Mouse (Mus musculus): ENCODE measurements around the gene Itpr2. TPM values are rescaled to one million over a fixed set of nuclear protein-coding genes. Genes with fewer than 3 reads are reported as not detected.

Gene Itpr2
- polyA plus RNA-seq, 1 experiment = 3.6 TPM

DNA sequence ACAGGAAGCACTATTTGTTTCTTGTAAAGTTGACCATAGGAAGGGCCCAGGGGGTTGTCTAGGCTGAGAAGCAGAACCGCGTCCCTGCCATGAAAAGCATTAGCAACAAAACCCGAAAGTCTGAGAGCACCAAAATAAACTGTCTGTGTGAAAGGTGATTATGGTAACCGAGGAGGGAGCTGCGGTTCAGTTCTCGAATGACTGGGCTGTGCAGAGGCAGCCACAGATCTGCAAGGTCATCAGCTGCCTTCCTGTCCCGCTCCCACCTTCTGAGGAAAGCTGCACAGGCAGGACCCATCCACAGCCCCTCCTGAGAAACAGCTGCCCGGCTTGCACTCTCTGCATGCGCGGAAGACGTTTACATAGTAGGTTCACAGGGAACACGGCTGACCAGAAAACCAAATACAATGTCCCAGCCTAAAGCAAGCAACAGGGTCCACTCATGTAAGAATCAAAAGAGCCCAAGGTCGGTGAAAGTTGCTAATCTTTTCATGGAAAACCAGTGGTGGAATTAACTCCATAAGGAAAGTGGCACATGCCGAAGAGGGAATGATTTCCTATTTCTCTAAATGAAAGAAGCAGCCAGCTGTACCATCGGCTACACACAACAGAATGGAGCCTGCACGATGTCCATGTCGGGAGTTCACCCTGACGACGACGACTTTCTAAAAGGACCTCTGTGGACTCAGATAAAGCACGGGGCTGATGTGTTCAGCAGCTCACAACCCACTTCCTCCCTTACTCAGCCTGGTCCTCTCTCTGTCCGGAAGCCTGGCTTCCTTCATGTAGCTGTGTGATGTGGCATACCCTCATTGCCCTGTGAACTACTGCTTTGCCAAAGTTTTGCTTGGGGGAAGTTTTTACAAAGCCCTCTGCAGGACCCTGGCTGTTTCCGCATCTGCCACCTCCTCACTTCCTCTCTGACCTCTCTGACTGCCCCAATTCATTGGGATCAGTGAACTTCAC lies 280.4 kb downstream of the Itpr2 start:
- no peaks in the 10 kb centered on the region for H3K27me3 ChIP-seq (ENCODE audit: control insufficient read depth, insufficient read depth, low read length, poor library complexity, severe bottlenecking)
- no peaks in the 10 kb centered on the region for H3K4me1 ChIP-seq (ENCODE audit: control insufficient read depth, insufficient read depth, low read length)
- H3K4me3 ChIP-seq (ENCODE audit: low read depth, low read length) = no peak overlapping the region
- H3K9me3 ChIP-seq (replicated peaks; ENCODE audit: control insufficient read depth, insufficient read depth, low read length, poor library complexity, severe bottlenecking) = no peaks in the 10 kb centered on the region
- TF ChIP-seq EP300 (IDR thresholded peaks at IDR 0.05; ENCODE audit: insufficient read depth, low read depth, low read length) = no peak
- no peak for TF ChIP-seq POLR2A (IDR thresholded peaks at IDR 0.05; ENCODE audit: insufficient read depth, low read length)
- TF ChIP-seq CTCF (IDR thresholded peaks at IDR 0.05; ENCODE audit: low read depth, low read length) = no peak
- H3K9ac ChIP-seq (ENCODE audit: low read depth, poor library complexity, severe bottlenecking) = no peak overlapping the region
- H3K36me3 ChIP-seq (ENCODE audit: control insufficient read depth, insufficient read depth, low read length, poor library complexity, severe bottlenecking) = no peaks in the 10 kb centered on the region
- H3K27ac ChIP-seq (ENCODE audit: insufficient read depth, low read length) = no peak overlapping the region

GRCm38 (mm10) chr6:146220071-146220470 lies 282.0 kb downstream of the Itpr2 start:
- no peaks in the 10 kb centered on the region for H3K36me3 ChIP-seq (ENCODE audit: control insufficient read depth, insufficient read depth, low read length, poor library complexity, severe bottlenecking)
- H3K9ac ChIP-seq (ENCODE audit: low read depth, poor library complexity, severe bottlenecking) = no peak overlapping the region
- no peaks in the 10 kb centered on the region for H3K4me1 ChIP-seq (ENCODE audit: control insufficient read depth, insufficient read depth, low read length)
- H3K27me3 ChIP-seq (ENCODE audit: control insufficient read depth, insufficient read depth, low read length, poor library complexity, severe bottlenecking) = no peaks in the 10 kb centered on the region
- TF ChIP-seq POLR2A (IDR thresholded peaks at IDR 0.05; ENCODE audit: insufficient read depth, low read length) (no peak), CTCF (IDR thresholded peaks at IDR 0.05; ENCODE audit: low read depth, low read length) (no peak), EP300 (IDR thresholded peaks at IDR 0.05; ENCODE audit: insufficient read depth, low read depth, low read length) (no peak)
- no peaks in the 10 kb centered on the region for H3K9me3 ChIP-seq (replicated peaks; ENCODE audit: control insufficient read depth, insufficient read depth, low read length, poor library complexity, severe bottlenecking)
- no peak overlapping the region for H3K4me3 ChIP-seq (ENCODE audit: low read depth, low read length)
- H3K27ac ChIP-seq (ENCODE audit: insufficient read depth, low read length) = no peak overlapping the region

DNA sequence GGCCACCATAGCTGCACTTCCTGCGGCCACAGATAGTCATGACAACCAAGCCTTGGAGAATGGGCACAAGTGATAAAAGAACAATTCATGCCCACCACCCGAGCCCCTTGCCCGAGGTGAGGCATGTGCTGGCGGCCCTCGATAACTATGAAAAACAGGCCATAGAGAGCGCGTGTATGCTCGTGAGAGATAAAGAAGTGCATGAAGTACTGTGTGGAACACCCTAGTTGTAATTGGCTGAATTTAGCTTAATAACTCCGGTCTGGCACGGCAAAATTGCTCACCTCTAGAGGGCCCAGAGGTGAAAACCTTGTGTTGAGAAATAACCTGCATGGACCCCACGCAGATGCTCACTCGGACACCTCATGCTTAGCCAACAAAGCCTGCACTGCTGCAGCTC lies 282.5 kb downstream of the Itpr2 start:
- Histone ChIP-seq H3K9me3 (replicated peaks; ENCODE audit: control insufficient read depth, insufficient read depth, low read length, poor library complexity, severe bottlenecking) (no peaks in the 10 kb centered on the region), H3K27ac (ENCODE audit: insufficient read depth, low read length) (no peak overlapping the region), H3K27me3 (ENCODE audit: control insufficient read depth, insufficient read depth, low read length, poor library complexity, severe bottlenecking) (no peaks in the 10 kb centered on the region), H3K4me1 (ENCODE audit: control insufficient read depth, insufficient read depth, low read length) (no peaks in the 10 kb centered on the region), H3K9ac (ENCODE audit: low read depth, poor library complexity, severe bottlenecking) (no peak overlapping the region), H3K4me3 (ENCODE audit: low read depth, low read length) (no peak overlapping the region), H3K36me3 (ENCODE audit: control insufficient read depth, insufficient read depth, low read length, poor library complexity, severe bottlenecking) (no peaks in the 10 kb centered on the region)
- TF ChIP-seq CTCF (IDR thresholded peaks at IDR 0.05; ENCODE audit: low read depth, low read length) = no peak
- TF ChIP-seq EP300 (IDR thresholded peaks at IDR 0.05; ENCODE audit: insufficient read depth, low read depth, low read length) = no peak
- no peak for TF ChIP-seq POLR2A (IDR thresholded peaks at IDR 0.05; ENCODE audit: insufficient read depth, low read length)

DNA sequence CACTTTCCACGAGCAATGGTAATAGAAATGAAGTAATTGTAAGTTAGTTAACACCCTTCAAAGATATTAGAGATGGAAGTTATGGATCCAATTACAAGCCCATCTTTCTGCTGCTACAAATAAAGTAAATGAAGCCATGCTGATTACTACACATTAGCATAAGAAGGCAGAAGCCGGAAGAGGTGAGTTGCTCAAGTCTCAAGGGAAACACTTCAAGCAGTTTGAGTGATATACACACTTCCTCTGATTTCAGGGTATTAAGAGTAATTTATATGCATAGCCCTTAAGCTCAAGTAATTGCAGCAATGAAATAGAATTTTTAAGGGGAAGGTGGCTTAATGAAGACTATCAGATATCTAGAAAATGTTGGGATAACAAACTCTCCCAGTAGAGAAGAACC lies 286.7 kb downstream of the Itpr2 start:
- Histone ChIP-seq H3K9ac (ENCODE audit: low read depth, poor library complexity, severe bottlenecking) (no peak overlapping the region), H3K9me3 (replicated peaks; ENCODE audit: control insufficient read depth, insufficient read depth, low read length, poor library complexity, severe bottlenecking) (no peaks in the 10 kb centered on the region), H3K27ac (ENCODE audit: insufficient read depth, low read length) (no peak overlapping the region), H3K27me3 (ENCODE audit: control insufficient read depth, insufficient read depth, low read length, poor library complexity, severe bottlenecking) (no peaks in the 10 kb centered on the region), H3K4me1 (ENCODE audit: control insufficient read depth, insufficient read depth, low read length) (no peaks in the 10 kb centered on the region), H3K36me3 (ENCODE audit: control insufficient read depth, insufficient read depth, low read length, poor library complexity, severe bottlenecking) (no peaks in the 10 kb centered on the region), H3K4me3 (ENCODE audit: low read depth, low read length) (no peak overlapping the region)
- TF ChIP-seq POLR2A (IDR thresholded peaks at IDR 0.05; ENCODE audit: insufficient read depth, low read length) (no peak), EP300 (IDR thresholded peaks at IDR 0.05; ENCODE audit: insufficient read depth, low read depth, low read length) (no peak), CTCF (IDR thresholded peaks at IDR 0.05; ENCODE audit: low read depth, low read length) (no peak)

DNA sequence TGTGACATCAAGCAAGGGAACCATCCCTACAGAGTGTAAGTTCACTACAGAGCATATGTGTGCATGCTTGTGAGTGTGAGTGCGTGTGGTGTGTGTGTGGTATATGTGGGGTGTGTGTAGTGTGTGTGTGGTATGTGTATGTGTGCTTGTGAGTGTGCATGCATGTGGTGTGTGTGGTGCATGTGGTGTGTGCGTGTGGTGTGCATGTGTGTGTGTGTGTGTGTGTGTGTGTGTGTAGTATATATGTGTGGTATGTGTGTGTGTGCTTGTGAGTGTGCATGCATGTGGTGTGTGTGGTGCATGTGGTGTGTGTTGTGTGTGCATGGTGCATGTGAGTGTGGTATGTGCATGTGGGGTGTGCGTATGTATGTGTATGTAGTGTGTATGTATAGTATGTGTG lies 289.7 kb downstream of the Itpr2 start:
- no peaks in the 10 kb centered on the region for H3K4me1 ChIP-seq (ENCODE audit: control insufficient read depth, insufficient read depth, low read length)
- TF ChIP-seq POLR2A (IDR thresholded peaks at IDR 0.05; ENCODE audit: insufficient read depth, low read length) (no peak), CTCF (IDR thresholded peaks at IDR 0.05; ENCODE audit: low read depth, low read length) (no peak), EP300 (IDR thresholded peaks at IDR 0.05; ENCODE audit: insufficient read depth, low read depth, low read length) (no peak)
- H3K27ac ChIP-seq (ENCODE audit: insufficient read depth, low read length) = no peak overlapping the region
- no peak overlapping the region for H3K4me3 ChIP-seq (ENCODE audit: low read depth, low read length)
- no peaks in the 10 kb centered on the region for H3K9me3 ChIP-seq (replicated peaks; ENCODE audit: control insufficient read depth, insufficient read depth, low read length, poor library complexity, severe bottlenecking)
- no peaks in the 10 kb centered on the region for H3K36me3 ChIP-seq (ENCODE audit: control insufficient read depth, insufficient read depth, low read length, poor library complexity, severe bottlenecking)
- H3K27me3 ChIP-seq (ENCODE audit: control insufficient read depth, insufficient read depth, low read length, poor library complexity, severe bottlenecking) = no peaks in the 10 kb centered on the region
- no peak overlapping the region for H3K9ac ChIP-seq (ENCODE audit: low read depth, poor library complexity, severe bottlenecking)

DNA sequence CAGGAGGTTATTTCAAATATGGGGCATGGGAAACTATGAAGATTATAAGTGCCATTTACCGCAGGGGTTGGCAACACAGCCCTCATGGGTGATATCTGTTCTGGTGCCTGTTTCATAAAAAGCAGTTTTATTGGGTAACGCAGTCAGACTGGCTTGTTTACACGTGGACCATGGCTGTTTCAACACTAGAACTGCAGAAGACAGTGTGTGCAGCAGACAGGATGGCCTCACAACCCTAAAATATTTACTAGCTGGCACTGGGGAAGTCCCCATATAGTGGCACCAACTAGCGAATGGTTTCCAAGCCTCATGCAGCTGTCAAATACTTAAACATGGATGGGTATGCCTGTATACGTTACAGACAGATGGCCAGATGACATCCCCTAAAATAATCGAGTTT lies 290.8 kb downstream of the Itpr2 start:
- Histone ChIP-seq H3K4me3 (ENCODE audit: low read depth, low read length) (no peak overlapping the region), H3K9me3 (replicated peaks; ENCODE audit: control insufficient read depth, insufficient read depth, low read length, poor library complexity, severe bottlenecking) (no peaks in the 10 kb centered on the region), H3K27me3 (ENCODE audit: control insufficient read depth, insufficient read depth, low read length, poor library complexity, severe bottlenecking) (no peaks in the 10 kb centered on the region), H3K4me1 (ENCODE audit: control insufficient read depth, insufficient read depth, low read length) (no peaks in the 10 kb centered on the region), H3K27ac (ENCODE audit: insufficient read depth, low read length) (no peak overlapping the region), H3K9ac (ENCODE audit: low read depth, poor library complexity, severe bottlenecking) (no peak overlapping the region), H3K36me3 (ENCODE audit: control insufficient read depth, insufficient read depth, low read length, poor library complexity, severe bottlenecking) (no peaks in the 10 kb centered on the region)
- TF ChIP-seq POLR2A (IDR thresholded peaks at IDR 0.05; ENCODE audit: insufficient read depth, low read length) (no peak), CTCF (IDR thresholded peaks at IDR 0.05; ENCODE audit: low read depth, low read length) (no peak), EP300 (IDR thresholded peaks at IDR 0.05; ENCODE audit: insufficient read depth, low read depth, low read length) (no peak)
